Mouse (Mus musculus) small intestine, adult 2 months (tissue): Measurements from ENCODE around the gene Mars2.

ENCODE experiments used
- CTCF ChIP-seq: fragments of 200-500 bp; IDR thresholded peaks from 2 replicates; pipeline ENCODE4 v1.5.1; 2012; ENCODE audit warnings: low read depth, mild to moderate bottlenecking, control low read depth, inconsistent platforms, low read length, moderate library complexity, mixed read lengths; ENCODE audit not compliant: insufficient replicate concordance, insufficient read length; ENCODE audit errors: extremely low read depth
- POLR2A ChIP-seq: fragments of 200-500 bp; IDR thresholded peaks from 2 replicates; pipeline ENCODE4 v1.6.1; 2012; ENCODE audit warnings: low read depth, mild to moderate bottlenecking, control low read depth, inconsistent platforms, low read length, moderate library complexity

GRCm38 (mm10) chr1:55226011-55226857 lies 10.7 kb upstream of the Mars2 start, which contains the start of gene Rftn2:
- no peak for TF ChIP-seq CTCF
- TF ChIP-seq POLR2A: no peak
